Mouse (Mus musculus) erythroblast, embryonic 14.5 days (primary cell): ENCODE results near the gene Nxpe3. TPM values are rescaled to one million over a fixed set of nuclear protein-coding genes. Genes with fewer than 3 reads are reported as not detected.
A peak's percentile ranks its signal among the peaks of the same experiment; 100 is the strongest.
"Not testable (repeated sequence)": the region's sequence is repeated elsewhere in the genome, so short reads cannot be mapped to it uniquely, and the experiment has no call there.

ENCODE experiments used
- H3K27me3 ChIP-seq: 2 replicates; pipeline ENCODE4 v1.6.1; 2012; ENCODE audit warnings: inconsistent platforms; ENCODE audit not compliant: control insufficient read depth
- H3K36me3 ChIP-seq: 2 replicates; pipeline ENCODE4 v1.6.1; 2012; ENCODE audit warnings: mild to moderate bottlenecking, inconsistent platforms; ENCODE audit not compliant: control insufficient read depth
- H3K4me1 ChIP-seq: 2 replicates; pipeline ENCODE4 v1.6.1; 2012; ENCODE audit warnings: inconsistent platforms; ENCODE audit not compliant: control insufficient read depth
- H3K4me3 ChIP-seq: replicated peaks from 2 replicates; pipeline ENCODE3; 2012; ENCODE audit warnings: moderate library complexity, mild to moderate bottlenecking, inconsistent platforms
- H3K9me3 ChIP-seq: 2 replicates; pipeline ENCODE4 v1.6.1; 2012; ENCODE audit warnings: low read length, inconsistent platforms, mixed read lengths; ENCODE audit not compliant: control insufficient read depth
- GATA1 ChIP-seq: IDR thresholded peaks from 2 replicates; pipeline ENCODE4 v1.6.1; 2012; ENCODE audit warnings: low read length, inconsistent platforms, mixed read lengths
- TAL1 ChIP-seq: IDR thresholded peaks from 3 replicates; pipeline ENCODE4 v1.6.1; 2012; ENCODE audit warnings: low read length, inconsistent platforms, mixed read lengths
- polyA plus RNA-seq: library from polyadenylated mRNA; stranded (reverse); fragments of >175 nt; gene quantifications from 2 replicates; pipeline ENCODE4 v1.2.3, GENCODE M21; 2012

Gene Nxpe3
- polyA plus RNA-seq, 1 experiment: 0.03 TPM

DNA sequence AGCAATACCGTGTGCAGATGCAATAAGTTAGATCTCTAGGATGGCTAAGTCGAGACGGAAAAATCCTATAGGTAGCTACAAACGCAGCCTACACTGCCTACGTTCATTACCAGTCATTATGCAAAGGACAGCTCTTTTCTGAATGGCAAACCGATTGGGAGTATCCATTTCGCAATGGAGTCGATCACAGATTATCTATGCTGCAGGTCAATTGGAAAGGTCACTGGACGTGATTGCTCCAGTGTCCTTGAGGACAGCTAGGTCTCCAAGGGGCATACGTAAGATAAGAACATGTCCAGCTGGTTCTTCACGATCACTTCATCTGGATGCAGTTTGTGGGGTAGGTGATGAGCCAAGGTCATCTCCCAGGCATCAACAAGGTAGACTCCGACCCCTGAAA, 51.2 kb downstream of the Nxpe3 start:
- Histone ChIP-seq H3K27me3 (no peaks in the 10 kb centered on the region), H3K36me3 (peaks cover 8% of the 10 kb centered on the region)

DNA sequence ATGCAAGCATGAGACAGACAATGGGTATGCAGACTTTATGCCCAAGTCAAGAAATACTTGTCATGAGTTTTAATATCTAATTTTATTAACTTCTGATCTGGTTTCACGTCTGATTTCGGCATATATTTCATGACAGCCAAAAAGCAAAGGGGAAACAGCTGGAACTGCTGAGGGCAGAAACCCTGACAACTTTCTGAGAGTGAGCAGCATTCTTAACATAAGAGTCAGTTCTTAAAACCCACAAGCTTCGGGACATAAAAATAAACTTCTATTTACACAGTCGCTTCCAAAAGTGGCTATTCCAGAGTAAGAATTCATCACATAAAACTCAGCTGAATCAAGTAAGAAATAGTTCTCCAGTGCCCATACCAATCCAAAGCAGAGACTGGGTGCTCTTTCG, 52.0 kb downstream of the Nxpe3 start:
- H3K36me3 ChIP-seq: peaks cover 8% of the 10 kb centered on the region
- H3K27me3 ChIP-seq: no peaks in the 10 kb centered on the region
- TF ChIP-seq GATA1 (no peak), TAL1 (no peak)
- no peaks in the 10 kb centered on the region for H3K9me3 ChIP-seq
- H3K4me3 ChIP-seq: no peak overlapping the region
- H3K4me1 ChIP-seq: peaks cover 13% of the 10 kb centered on the region

More for the DNA sequence above, 51.2 kb downstream of the Nxpe3 start:
- Histone ChIP-seq H3K4me1 (peaks cover 5% of the 10 kb centered on the region), H3K4me3 (no peak overlapping the region), H3K9me3 (no peaks in the 10 kb centered on the region)
- no peak for TF ChIP-seq GATA1
- no peak for TF ChIP-seq TAL1

DNA sequence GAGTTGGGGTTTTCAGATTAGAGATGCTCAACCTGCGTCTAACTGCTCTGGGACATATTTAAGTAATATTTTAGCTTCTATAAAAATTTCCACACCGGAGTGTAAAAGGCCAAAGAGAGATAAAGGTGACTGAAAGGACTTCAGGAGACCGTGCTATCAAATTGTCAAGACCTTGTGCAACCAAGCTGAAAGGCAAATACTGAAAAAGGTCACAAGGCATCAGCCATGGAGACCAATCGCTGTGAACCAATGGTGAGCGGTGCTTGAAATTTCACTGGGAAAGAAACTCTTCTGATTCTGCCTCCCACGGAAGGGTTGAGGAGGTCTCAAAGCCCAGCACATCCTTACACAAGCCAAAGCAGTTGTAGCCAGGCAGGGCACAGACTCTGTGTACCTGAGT, 53.6 kb downstream of the Nxpe3 start:
- Histone ChIP-seq H3K9me3 (no peaks in the 10 kb centered on the region), H3K27me3 (no peaks in the 10 kb centered on the region), H3K4me1 (peaks cover 17% of the 10 kb centered on the region), H3K4me3 (no peak overlapping the region), H3K36me3 (peaks cover 8% of the 10 kb centered on the region)
- TF ChIP-seq TAL1: no peak
- no peak for TF ChIP-seq GATA1

DNA sequence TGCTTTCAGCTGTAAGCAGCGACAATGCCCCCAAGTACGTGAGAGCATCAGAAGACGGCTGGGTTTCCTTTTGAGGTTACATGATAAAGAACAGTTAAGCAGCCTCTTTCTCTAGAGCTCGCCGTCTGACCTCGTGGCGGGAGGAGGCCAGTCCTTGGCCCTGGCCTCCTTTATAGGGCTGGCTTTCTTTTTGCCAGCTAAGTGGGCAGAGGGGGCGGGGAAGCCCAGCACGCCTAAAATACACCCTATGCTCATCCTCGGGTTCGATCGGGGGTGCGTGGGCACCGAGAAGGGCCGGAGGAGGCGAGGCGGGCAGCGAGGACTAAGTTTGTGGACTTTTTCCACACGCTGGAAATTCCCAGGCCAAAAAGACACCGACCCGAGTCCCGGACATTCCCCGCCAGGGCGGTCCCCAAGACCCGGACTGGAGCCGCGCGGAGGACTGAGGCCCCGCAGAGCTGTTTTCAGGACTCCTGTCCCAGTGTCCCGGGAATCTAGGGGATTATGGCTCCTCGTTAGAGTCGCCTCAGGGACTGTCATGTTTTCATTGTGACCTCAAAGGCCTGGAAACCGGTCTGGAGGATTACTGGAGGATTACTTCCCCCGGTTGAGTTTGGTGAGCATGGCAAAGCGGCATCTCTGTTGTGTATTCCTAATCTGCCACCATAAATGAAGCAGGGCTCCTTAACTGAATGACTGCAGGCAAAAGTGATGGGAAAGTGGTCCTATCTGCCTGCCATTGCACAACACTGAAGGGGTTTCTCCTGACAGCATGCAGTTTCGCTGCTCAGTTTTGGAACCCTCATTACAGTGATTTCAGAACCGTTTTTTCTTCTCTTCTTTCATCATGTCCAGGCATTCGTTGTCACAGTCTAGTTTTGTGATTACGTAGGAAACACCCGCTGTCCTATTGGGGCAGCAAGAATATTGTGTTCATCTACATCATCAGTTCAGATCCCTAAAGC, 56.3 kb downstream of the Nxpe3 start, which contains the start of gene Nfkbiz:
Gene Nfkbiz (minus strand): TSS at position 390 of the 965 bp plus-strand sequence.
- TF ChIP-seq GATA1: no peak
- no peak for TF ChIP-seq TAL1
- Histone ChIP-seq H3K4me3 (peak within 1 kb of the TSS; percentile 83), H3K9me3 (no peaks in the 10 kb centered on the region), H3K27me3 (no peaks in the 10 kb centered on the region), H3K36me3 (peaks cover under 1% of the 10 kb centered on the region; the same call in 1 of the 2 replicates), H3K4me1 (peaks cover 17% of the 10 kb centered on the region)

DNA sequence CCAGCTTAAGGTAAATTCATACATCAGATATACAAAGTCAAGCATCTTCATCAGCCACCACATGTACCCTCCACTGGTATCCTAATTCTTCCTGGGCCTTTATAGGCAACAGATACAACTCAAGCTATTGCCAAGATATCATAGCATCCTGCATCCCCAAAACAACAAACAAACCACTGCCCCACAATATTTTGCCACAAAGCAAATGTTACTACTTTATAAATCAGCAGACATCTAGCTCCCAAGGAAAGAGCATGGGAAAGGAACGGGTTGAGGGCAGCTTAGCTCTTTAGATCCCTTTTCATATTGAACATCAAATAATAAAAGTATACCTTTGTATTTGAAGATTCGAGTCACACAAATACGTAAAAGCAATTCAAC, 57.0 kb downstream of the Nxpe3 start:
- Histone ChIP-seq H3K36me3 (no peaks in the 10 kb centered on the region; the same call in 1 of the 2 replicates), H3K4me3 (peak overlapping the region; percentile 83)

DNA sequence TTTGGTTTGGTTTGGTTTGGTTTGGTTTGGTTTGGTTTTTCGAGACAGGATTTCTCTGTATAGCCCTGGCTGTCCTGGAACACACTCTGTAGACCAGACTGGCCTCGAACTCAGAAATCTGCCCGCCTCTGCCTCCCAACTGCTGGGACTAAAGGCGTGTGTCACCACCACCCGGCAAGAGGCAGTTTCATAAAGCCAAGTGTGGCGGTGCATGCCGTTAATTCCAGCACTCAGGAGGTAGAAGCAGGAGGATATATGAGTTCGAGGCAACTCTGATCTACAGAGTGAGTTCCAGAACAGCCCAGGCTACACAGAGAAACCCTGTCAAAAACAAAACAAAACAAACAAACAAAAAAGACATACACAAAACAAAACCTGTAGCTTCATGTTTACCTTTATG, 57.4 kb downstream of the Nxpe3 start:
- H3K36me3 ChIP-seq, H3K9me3 ChIP-seq, H3K4me3 ChIP-seq, H3K27me3 ChIP-seq: not testable (repeated sequence)
- peaks cover 17% of the 10 kb centered on the region for H3K4me1 ChIP-seq

More for the DNA sequence above, 57.0 kb downstream of the Nxpe3 start:
- TF ChIP-seq GATA1: no peak
- no peak for TF ChIP-seq TAL1
- Histone ChIP-seq H3K27me3 (no peaks in the 10 kb centered on the region), H3K9me3 (no peaks in the 10 kb centered on the region), H3K4me1 (peaks cover 17% of the 10 kb centered on the region)

DNA sequence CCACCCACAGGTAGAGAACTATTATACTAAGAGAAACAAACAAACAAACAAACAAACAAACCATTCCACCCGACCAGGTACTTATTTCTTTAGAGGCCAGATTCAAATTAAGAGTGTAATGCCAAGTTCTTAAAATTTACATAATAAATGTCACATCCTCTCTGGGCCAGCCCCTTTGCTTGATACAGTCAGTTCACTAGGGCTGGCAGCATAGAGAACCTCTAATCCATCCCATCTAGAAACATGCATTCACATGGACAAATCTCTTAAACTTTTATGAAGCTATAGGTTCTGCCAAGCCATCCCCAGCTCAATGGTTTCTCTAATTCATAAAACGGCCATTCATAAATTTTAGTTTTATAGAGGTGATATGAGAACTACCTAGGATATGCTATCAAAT, 57.9 kb downstream of the Nxpe3 start:
- Histone ChIP-seq H3K27me3 (no peaks in the 10 kb centered on the region), H3K4me3 (no peak overlapping the region), H3K4me1 (peaks cover 17% of the 10 kb centered on the region), H3K9me3 (no peaks in the 10 kb centered on the region), H3K36me3 (no peaks in the 10 kb centered on the region; the same call in 1 of the 2 replicates)
- TF ChIP-seq GATA1: no peak
- TF ChIP-seq TAL1: no peak

DNA sequence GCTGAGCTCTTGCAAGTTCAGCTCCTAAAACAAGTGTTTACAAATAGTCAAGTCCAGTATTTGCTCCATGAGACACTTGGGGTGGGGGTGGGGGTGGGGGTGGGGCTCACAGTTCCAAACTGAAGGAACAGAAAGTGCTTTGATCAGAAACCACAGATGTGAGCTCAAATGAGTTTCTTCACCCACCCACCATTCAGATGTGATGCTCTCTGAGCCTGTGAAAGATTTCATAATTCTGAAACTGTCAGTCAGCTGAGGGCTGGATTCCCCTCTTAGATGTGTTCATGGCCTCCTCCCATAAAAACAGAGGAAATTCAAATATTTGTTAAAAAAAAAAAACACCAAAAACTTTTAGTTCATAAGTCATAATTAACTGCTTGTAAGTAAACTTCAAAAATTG, 59.3 kb downstream of the Nxpe3 start:
- Histone ChIP-seq H3K4me3 (no peak overlapping the region), H3K4me1 (peaks cover 17% of the 10 kb centered on the region), H3K36me3 (no peaks in the 10 kb centered on the region; the same call in 1 of the 2 replicates), H3K27me3 (no peaks in the 10 kb centered on the region), H3K9me3 (no peaks in the 10 kb centered on the region)
- TF ChIP-seq GATA1: no peak
- no peak for TF ChIP-seq TAL1

DNA sequence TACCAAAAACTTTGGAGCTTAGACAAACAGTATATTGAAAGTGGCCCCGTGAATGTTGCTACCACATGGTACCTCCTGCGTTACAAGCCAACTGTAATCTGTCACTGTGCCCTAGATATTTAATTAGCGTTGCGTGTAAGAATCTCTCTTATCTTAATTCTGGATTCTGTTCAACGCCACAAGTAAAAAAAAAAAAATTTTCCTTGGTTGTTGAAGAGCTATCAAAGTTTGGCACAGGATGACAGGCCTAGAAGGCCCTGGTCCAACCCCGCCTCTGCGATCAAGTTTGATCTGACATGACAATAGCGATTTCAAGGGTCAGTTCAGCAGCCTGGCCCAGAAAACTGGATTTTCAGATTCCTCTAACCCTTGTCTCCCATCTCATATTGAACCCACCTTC, 62.5 kb downstream of the Nxpe3 start:
- H3K4me3 ChIP-seq: no peak overlapping the region
- TF ChIP-seq GATA1: no peak
- TF ChIP-seq TAL1: no peak
- H3K27me3 ChIP-seq: no peaks in the 10 kb centered on the region
- H3K9me3 ChIP-seq: no peaks in the 10 kb centered on the region
- H3K4me1 ChIP-seq: peaks cover under 1% of the 10 kb centered on the region; the same call in 1 of the 2 replicates
- H3K36me3 ChIP-seq: no peaks in the 10 kb centered on the region; the same call in 1 of the 2 replicates
